Mouse (Mus musculus): ENCODE data around the gene Postn.

DNA sequence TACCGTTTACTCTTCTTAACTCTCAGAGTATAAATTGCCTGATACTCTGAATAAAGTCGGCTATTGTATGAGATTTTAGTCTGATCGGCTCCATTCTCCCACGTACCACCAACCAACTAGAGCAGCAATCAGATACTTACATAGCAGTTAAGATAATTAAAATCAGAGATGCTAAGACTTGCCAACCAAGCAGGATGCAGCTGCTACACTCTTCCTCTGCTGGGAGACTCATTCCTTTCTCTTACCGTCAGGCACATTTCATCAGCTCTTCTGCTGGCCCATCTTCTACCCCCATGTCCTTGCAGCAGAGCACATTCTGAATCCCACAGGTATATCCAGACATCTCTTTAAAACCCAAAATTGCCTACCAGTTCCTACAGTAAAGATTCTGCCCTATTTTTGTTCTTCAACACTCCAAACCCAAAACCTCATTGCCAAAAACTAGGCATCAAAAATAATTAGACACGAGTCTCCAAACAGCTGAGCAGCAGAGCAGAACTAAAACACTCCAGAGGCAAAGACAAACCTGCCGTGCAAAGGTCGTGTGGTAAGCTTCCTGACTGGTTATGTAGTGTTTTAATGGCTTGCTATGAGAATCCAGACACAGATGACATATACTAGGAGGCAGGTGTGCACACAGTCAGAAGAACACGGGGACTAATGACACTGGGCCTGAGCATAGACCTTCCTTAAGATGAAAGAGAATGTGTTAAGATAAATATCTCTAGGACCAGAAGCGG lies 59.5 kb downstream of the Postn start:
- TF ChIP-seq CTCF (IDR thresholded peaks at IDR 0.05; ENCODE audit: low read depth, low read length) (no peak), GATA1 (IDR thresholded peaks at IDR 0.05; ENCODE audit: borderline replicate concordance, low read length) (no peak), TAL1 (conservative IDR thresholded peaks at IDR 0.05; ENCODE audit: low read depth, low read length) (no peak), GATA2 (IDR thresholded peaks at IDR 0.05; ENCODE audit: borderline replicate concordance, low read depth, low read length) (no peak)
